Mouse (Mus musculus): ENCODE data around the gene Rcc2.

The Rcc2 gene

DNA sequence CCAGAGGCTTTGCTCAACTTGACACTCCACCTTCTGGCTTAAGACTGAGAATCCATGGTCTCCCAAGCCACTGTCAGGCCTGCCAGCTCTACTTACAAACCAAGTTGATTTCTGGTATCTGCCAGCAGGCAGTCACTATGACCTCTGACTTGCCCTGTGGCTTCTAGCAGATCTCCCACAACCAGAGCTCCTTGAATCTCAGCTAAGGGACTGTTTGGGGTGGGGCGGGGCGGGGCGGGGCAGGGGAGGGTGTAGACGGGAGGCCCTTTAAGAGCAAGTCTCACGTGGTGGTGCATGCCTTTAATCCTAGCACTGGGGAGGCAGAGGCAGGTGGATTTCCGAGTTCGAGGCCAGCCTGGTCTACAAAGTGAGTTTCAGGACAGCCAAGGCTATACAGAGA lies 32.5 kb downstream of the Rcc2 start:
- in situ Hi-C loops (cut with MboI; ENCODE audit: unreplicated experiment in 2 of 2), result loop anchor here (25.0 kb wide), 4 partner anchors 171 to 1246 kb away; no protein-coding TSS in a partner anchor

DNA sequence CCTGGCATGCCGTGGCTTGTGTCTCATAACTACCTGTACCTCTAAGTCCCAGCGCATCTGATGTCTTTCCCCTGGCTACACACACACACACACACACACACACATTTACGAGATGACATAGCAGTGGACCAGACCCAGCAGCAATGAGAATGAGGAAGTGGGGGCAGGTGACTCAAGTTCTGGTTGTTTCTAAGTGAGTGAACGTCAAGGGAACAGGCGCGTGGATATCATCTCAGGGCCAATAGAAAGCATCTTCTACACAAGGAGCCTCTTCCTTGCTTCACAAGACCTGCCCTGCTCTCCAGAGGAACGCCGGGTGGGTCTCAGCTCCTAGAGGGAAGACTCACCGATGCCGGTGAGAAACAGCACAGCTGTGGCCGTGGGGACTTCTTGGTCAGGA lies 40.3 kb downstream of the Rcc2 start:
- in situ Hi-C loops (cut with MboI; ENCODE audit: unreplicated experiment in 2 of 2), result loop anchor here (5.0 to 25.0 kb wide), 6 partner anchors 178 to 1253 kb away; no protein-coding TSS in a partner anchor

DNA sequence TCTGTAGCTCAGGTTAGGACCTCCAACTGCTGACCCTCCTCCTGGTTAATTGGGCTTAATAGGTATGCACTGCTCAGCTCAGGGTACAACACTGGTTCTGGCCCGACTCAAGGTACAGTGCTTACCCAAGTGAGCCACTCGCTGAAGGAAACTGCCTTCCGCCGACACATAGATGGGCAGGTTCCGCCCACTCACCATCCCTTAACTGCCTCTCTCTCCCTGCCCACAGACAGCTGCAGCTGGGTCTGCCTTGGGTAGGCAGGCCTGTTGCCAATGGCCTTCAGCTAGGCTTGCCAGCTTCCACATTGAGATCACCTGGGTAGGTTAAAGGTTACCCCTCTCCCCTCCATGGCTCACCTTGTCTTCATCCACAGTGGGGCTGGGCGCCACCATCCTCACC lies 41.1 kb downstream of the Rcc2 start:
- in situ Hi-C loops (cut with MboI; ENCODE audit: unreplicated experiment in 2 of 2), result loop anchor here (5.0 to 25.0 kb wide), 6 partner anchors 179 to 1254 kb away; no protein-coding TSS in a partner anchor

DNA sequence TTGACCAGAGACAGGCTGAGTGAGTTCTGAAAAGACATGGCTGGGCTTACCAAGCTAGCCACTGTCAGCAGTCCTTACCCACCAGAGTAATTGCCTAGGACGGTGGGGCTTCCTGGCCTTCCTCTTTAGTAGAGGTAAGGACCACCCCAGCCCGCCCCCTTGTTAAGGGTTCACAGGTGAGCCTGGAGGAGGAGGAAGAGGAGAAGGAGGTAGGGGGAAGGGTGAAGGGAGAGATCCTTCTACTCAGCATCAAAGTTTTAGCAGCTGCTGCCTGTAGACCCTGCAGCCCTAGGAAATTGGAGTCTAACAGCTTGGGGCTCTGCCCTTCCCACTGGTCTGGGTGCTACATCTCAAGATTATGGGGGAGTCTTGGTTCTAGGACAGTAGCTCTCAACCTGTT lies 42.2 kb downstream of the Rcc2 start, which contains the start of gene Padi6:
Gene Padi6 (minus strand): TSS at position 101 of the 400 bp plus-strand sequence.
- in situ Hi-C loops (cut with MboI; ENCODE audit: unreplicated experiment in 2 of 2), result loop anchor here (5.0 to 25.0 kb wide), 6 partner anchors 180 to 1255 kb away; no protein-coding TSS in a partner anchor

DNA sequence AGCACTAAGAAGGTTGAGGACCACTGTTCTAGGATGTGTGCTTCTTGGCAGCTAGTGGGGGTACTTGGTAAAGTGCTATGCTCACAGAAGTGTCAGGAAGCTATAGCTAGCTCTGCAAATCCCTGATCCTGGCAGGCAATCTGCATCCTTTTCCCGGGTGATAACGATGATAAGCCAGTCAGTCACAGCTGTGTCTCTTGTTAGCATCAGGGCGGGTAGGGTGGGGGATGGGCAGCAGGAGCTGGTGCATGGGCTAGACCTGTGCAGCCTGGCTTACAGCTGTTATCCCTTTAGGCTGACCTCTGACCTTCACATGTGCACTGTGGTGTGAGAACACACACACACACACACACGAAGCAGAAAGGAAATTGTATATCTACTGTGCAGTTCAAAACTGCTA lies 42.7 kb downstream of the Rcc2 start:
- in situ Hi-C loops (cut with MboI; ENCODE audit: unreplicated experiment in 2 of 2), result loop anchor here (5.0 to 25.0 kb wide), 6 partner anchors 181 to 1256 kb away; no protein-coding TSS in a partner anchor

DNA sequence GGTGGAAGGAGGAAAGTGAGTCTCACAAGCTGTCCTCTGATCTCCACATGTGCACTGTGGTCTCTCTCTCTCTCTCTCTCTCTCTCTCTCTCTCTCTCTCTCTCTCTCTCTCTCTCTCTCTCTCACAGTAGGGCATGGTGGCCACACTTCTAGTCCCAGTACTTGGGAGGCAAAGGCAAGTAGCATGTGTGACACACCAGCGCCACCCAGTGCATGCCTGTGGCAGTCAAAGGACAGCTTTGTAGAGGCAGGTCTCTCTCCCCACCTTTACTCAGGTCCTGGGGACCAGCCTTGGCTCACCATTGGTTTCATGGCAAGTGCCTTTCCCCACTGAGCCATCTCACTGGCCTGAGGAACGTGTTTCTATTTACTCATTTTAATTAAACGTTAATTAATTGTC lies 44.3 kb downstream of the Rcc2 start:
- in situ Hi-C loops (cut with MboI; ENCODE audit: unreplicated experiment in 2 of 2), result loop anchor here (5.0 to 25.0 kb wide), 6 partner anchors 182 to 1257 kb away; no protein-coding TSS in a partner anchor

DNA sequence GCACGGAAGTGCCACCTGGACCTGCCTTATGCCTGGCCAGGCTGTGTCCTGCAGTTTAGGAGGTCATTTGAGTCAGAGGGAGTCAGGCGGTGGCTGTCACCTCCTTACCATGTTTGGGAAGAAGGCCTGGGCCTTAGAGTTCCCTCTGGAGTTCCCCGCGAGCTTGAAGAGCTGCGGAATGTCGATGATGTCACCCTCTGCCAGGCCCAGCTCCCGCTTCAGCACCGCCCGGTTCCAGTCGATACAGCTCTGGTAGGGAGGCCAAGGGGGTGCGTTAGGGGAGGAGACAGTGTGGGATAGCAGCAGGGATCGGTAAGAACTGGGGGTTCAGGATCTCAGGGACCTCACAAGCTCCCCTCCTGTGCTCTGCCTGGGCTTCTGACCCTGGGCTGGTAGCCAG lies 47.6 kb downstream of the Rcc2 start:
- in situ Hi-C loops (cut with MboI; ENCODE audit: unreplicated experiment in 2 of 2), result loop anchor here (10.0 to 25.0 kb wide), 5 partner anchors 186 to 1261 kb away; no protein-coding TSS in a partner anchor

DNA sequence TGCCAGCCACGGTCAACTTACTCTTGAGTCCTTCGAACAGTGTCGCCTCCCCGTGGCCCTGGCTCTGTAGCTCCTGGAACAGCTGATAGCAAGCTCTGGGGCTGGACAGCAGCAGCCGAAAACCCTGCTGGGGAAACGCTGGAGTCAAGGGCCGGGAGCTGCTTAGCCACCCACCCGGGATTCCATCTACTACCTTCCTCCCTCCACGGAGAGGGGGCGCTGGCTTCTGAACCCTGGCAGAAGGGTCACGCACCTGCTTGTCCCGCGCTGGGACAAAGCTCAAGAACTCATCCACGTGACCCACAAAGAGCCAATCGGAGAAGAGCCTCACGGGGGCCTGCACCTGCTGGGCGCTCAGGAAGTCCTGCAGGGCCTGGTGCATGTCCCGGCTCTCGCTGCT lies 50.0 kb downstream of the Rcc2 start:
- in situ Hi-C loops (cut with MboI; ENCODE audit: unreplicated experiment in 2 of 2), result no loop called here

DNA sequence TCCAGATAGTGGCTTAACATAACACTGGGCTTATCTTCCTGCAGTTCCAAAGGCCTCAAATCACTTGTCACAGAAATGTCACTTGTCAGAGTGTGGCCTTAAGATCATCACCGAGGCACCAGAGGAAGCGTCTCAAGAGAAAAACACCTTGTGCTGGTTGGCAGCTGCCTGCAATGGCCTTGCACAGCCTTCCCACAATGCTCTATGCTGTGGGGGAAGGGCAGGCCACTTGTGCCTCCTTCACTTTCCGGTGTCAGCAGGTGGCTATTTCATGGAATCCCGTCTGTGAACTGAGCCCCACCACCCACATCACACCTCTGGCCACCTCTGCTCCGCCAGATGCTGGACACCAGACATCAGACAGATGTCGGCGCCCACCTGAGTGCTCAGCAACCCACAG lies 53.0 kb downstream of the Rcc2 start:
- in situ Hi-C loops (cut with MboI; ENCODE audit: unreplicated experiment in 2 of 2), result no loop called here

DNA sequence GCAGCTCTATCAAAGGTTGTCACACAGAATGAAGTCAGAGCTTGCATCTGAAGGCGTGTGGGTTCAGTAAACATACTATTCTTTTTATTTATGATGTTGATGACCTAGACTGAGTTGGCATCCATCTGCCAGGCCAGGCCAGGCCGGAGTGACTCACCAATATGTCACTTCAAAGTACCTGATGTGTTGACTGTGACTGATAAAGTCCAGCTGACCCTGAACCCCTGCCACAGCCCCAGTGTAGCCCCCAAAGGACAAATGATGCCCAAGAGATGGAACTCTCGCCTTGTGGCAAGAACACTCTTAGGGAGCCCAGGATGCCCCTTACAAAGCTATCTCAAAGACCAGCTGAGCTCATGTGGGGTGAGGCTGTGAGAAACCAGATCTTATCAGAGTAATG lies 55.5 kb downstream of the Rcc2 start:
- in situ Hi-C loops (cut with MboI; ENCODE audit: unreplicated experiment in 2 of 2), result no loop called here

DNA sequence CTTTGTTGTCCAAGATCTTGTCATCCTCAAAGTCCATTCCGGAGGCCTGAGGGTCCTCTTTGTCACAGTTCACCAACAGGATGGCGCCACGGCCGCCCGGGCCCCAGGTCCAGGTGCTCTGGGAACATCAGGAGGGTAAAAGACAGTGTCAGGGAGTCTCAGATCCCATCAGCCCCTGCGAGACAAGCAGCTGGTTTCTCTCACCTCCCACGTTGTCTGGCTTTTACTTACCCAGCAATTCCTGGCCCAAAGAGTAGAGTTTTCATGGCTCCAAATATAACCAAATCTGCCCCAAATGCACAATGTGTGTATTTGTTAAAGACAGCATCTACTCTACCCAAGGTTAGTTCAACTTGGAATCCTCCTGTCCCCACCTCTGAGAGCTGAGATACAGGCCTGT lies 61.3 kb downstream of the Rcc2 start:
- in situ Hi-C loops (cut with MboI; ENCODE audit: unreplicated experiment in 2 of 2), result no loop called here

DNA sequence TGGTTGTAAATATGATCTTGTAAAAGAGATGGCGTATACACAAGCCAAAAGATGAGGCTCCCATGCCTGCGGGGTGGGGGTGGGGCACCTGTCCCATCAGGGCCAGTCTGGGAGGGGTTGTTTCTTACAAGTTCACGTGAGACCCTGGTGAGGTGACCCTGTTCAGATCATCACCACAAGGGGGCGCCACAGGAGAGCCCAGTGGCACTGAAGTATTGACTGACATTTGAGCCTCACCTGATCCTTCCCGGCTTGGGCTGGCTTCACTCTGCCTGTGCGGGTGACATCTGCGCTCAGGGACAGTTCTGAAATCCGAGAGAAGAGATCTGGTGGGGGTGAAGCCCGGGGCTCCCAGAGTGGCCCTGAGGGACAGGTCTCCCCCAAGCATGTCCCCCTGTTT lies 62.8 kb downstream of the Rcc2 start:
- in situ Hi-C loops (cut with MboI; ENCODE audit: unreplicated experiment in 2 of 2), result no loop called here

DNA sequence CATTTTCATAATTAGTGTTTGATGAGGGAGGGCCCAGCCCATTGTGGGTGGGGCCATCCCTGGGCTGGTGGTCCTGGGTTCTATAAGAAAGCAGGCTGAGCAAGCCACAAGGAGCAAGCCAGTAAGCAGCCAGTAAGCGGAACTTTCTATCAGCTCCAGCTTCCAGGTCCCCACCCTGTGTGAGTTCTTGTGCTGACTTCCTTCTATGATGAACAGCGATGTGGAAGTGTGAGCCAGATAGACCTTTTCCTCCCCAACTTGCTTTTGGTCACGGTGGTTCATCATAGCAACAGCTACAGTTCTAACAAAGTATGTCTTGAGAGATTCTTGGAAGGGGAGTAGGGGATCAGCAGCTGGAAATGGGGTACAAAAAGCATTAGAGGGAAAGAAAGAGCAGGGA lies 65.6 kb downstream of the Rcc2 start:
- in situ Hi-C loops (cut with MboI; ENCODE audit: unreplicated experiment in 2 of 2), result no loop called here

DNA sequence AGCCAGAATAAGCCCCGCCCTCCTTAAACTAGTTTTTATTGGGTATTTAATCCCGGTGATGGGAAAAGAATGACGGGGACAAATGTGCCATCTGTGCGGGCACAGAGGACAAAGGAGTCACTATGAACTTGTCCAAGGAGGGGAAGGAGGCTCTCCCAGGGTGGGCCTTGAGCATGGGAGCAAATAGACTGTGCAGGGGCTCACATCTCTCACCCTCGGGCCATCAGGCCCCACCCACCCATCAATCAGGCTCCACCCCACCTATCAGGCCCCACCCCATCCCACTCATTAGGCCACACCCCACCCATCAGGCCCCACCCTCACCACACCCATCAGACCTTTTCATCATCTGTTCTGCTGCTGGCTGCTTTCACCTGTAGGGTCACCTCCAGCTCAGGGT lies 68.6 kb downstream of the Rcc2 start:
- in situ Hi-C loops (cut with MboI; ENCODE audit: unreplicated experiment in 2 of 2), result no loop called here

DNA sequence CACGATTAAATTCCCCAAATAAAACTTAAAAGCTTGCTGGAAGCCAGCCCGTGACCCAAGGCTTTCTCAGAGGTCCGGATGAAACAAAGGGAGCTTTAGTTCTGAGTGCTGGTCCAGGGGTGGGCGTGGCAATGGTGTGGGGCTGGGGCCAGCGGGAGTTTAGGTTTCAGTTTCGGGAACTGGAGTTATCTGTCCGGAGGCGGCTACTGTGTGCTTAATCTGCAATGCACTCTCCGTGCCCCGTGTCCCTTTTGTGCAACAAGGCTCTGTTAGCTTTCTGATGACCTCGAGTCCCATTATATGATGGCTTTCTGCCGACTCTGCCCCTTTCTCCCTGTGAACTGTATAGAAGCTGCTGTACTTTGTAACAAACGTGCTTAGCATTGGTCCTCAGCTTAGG lies 70.1 kb downstream of the Rcc2 start:
- in situ Hi-C loops (cut with MboI; ENCODE audit: unreplicated experiment in 2 of 2), result no loop called here

DNA sequence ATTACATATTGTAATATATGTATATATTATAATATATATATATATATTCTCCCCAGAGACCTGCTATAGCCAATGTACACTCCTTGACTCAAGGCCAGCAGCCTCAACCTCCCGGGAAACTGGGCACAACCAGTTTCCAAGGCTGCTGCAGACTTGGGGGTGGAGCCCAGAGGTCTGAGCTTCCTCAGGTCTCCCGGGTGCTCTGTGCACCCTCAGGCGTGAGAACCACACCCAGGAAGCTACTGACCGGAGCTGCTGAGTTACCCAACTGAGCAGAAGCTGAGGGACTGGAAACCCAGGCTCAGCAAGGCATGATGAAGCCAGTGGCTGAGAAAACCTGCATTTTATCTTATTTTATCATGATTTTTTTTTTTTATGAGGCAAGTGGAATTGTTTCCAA lies 70.8 kb downstream of the Rcc2 start:
- in situ Hi-C loops (cut with MboI; ENCODE audit: unreplicated experiment in 2 of 2), result no loop called here
